Mouse (Mus musculus) large intestine, adult 2 months (tissue): Measurements from ENCODE around the gene Ang4. TPM values are rescaled to one million over a fixed set of nuclear protein-coding genes. Genes with fewer than 3 reads are reported as not detected.

ENCODE experiments used
- polyA plus RNA-seq: library from polyadenylated mRNA; depleted of rRNA; stranded (reverse); fragments of >200 nt; gene quantifications from 2 replicates; pipeline ENCODE4 v1.2.3, GENCODE M21; 2012; rRNA removed

Ang4 gene
- polyA plus RNA-seq, 1 experiment, result 776 TPM

Other genes starting within 250 kb of the Ang4 start
- gene Gm5622, start 220.8 kb downstream of the Ang4 start, polyA plus RNA-seq, result not detected in 2 replicates
- not detected in 2 replicates for gene Gm17175, start 199.5 kb downstream of the Ang4 start, polyA plus RNA-seq
- not detected in 2 replicates for gene Gm17174, start 181.5 kb downstream of the Ang4 start, polyA plus RNA-seq
- gene Gm17078, start 162.3 kb downstream of the Ang4 start, polyA plus RNA-seq, result not detected in 2 replicates
- gene Gm4181, start 137.9 kb downstream of the Ang4 start, polyA plus RNA-seq, result not detected in 2 replicates
- gene Gm17079, start 78.1 kb downstream of the Ang4 start, polyA plus RNA-seq, result not detected in 2 replicates
- gene Gm5800, start 56.4 kb downstream of the Ang4 start, polyA plus RNA-seq, result not detected in 2 replicates
- not detected in 2 replicates for gene AY358078, start 26.5 kb upstream of the Ang4 start, polyA plus RNA-seq
- gene Ear6, start 80.1 kb upstream of the Ang4 start, polyA plus RNA-seq, result not detected in 2 replicates
- gene Mettl17, start 111.3 kb upstream of the Ang4 start, polyA plus RNA-seq, result 32.7 and 42.6 TPM in 2 replicates
- 0.62 and 0.69 TPM in 2 replicates for gene Slc39a2, start 119.3 kb upstream of the Ang4 start, polyA plus RNA-seq
- gene Ndrg2, start 140.6 kb upstream of the Ang4 start, polyA plus RNA-seq, result 32.4 and 33.6 TPM in 2 replicates
- not detected in 2 replicates for gene Tppp2, start 144.8 kb upstream of the Ang4 start, polyA plus RNA-seq
- not detected in 2 replicates for gene Rnase13, start 149.2 kb upstream of the Ang4 start, polyA plus RNA-seq
- 21.2 and 22.0 TPM in 2 replicates for gene Arhgef40, start 211.1 kb upstream of the Ang4 start, polyA plus RNA-seq
- 73.8 and 101 TPM in 2 replicates for gene Tmem253, start 242.1 kb upstream of the Ang4 start, polyA plus RNA-seq
- gene Zfp219, start 247.1 kb upstream of the Ang4 start, polyA plus RNA-seq, result 39.7 and 54.2 TPM in 2 replicates